Mouse (Mus musculus) testis, postnatal 14 days (tissue): ENCODE data around the gene Atp2a3.

Experiments
- DNase-seq: peaks from one replicate; pipeline ENCODE4 v3.0.0; 2021; ENCODE audit warnings: low spot score

Gene Atp2a3

DNA sequence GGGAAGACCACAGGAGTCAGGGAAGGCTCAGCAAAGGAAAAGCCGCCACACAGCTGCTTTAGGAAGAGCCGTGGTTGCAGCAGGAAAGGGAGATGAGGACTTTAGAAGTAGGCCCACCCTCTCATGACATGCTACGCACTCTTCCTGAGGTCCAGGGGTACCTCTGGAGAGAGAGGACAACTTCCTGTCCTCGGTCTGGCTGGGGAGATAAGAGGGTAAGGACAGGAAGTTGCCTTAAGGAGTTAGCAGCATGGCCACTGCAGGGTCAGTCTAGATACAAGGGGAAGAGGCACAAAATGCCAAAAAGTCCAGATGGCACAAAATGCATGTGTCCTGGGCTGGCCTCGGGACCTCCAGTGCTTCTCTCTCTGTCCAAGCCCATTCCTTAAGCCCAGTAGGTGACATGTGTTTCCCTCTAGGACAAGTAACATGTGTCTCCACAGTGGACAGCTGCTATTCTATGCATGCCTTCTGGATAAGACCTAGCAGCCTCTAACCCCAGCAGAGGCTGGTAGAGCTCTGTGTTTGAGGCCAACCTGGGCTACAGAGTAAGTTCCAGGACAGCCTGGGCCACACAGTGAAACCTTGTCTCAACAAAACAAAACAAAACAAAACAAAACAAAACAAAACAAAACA is 5.5 kb upstream of the Atp2a3 start:
- DNase-seq, result no peak

DNA sequence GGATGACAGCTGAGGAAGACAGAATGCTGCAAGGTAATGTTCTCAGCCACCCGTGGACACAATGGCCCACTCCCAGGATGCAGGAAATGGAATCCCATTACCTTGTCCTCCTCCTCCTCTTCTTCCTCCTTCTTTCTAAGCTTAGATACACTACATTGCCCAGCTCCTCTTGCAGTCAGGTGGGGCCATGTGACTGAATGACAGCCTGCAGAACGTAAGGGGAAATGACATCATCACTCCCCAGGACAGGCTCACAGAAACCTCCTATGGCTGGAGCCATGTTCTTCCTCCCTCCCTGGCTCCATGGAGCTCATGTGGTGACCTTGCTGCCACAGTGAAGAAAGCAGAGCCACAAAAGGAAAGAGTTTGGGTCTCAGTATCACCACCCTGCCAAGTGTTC is 3.7 kb upstream of the Atp2a3 start:
- DNase-seq, result no peak

DNA sequence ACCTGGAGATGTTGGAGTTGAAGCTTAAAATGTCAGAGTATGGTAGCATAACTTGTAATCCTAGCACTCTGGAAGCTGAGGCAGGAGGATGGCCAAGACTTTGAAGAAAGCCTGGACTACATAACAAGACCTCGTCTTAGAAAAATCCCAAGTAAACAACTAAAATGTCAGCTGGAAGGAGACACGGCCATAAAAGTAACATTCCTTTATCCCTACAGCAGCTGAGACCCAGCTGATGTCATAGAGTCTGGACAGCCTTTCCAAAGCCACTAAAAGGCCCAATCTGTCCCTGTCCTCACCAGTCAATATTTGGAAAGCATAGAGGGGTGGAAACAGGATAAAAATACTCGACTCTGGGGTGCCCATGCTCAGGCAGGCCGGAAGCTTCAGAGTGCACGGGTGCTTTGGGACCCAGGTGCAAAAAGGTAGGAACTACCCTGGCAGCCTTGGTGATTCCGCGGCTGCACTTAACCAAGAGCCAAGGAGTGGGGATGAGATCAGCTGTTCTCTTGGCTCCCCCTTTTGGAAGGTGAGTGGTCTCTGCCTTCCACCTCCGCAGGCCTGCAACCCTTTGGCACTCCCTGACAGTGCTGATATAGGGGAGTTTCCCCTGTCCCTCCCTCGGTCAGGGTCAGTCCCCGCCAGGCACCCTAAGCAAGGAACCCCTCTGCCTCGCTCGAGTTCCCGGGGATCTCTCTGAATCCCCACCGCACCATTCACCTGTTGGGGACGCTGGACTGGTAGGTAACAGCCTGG is 867 bp upstream of the Atp2a3 start:
- DNase-seq, result no peak

DNA sequence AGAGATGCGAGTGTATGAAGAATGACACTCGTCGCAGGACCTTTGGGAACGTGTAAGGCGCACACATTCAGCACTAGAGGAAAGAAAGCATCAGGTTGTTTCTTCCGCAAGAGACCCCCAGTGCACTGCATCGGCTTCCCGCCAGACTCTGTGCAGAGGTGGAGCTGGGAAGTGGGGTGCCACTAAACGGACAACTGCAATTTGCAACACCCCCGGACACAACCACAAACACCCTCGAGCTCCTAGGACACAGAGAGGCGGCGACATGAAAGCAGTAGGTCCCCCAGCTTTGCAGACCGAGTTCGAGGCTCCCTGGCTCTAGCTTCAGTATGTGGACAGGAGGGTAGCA is 272 bp upstream of the Atp2a3 start:
- no peak for DNase-seq

DNA sequence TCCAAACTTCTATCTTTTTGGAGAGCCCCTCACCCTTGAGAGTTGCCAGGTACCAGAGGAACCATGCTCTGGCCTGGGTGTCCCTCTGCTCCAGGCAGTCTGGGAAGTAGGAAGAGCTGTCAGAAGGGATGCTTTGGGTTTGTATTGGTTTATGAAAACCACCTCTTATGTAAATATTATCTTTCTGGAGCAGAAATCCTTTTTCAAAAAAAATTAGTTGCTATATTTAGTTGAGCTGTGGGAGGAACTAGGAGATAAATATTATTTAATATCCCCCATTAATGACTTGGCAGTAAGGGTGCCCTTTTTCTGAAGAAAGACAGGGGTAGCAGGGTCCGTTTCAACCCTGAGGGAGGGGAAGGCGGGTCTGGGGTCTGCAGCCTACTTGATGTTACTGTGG is 1.4 kb downstream of the Atp2a3 start:
- DNase-seq, result no peak

DNA sequence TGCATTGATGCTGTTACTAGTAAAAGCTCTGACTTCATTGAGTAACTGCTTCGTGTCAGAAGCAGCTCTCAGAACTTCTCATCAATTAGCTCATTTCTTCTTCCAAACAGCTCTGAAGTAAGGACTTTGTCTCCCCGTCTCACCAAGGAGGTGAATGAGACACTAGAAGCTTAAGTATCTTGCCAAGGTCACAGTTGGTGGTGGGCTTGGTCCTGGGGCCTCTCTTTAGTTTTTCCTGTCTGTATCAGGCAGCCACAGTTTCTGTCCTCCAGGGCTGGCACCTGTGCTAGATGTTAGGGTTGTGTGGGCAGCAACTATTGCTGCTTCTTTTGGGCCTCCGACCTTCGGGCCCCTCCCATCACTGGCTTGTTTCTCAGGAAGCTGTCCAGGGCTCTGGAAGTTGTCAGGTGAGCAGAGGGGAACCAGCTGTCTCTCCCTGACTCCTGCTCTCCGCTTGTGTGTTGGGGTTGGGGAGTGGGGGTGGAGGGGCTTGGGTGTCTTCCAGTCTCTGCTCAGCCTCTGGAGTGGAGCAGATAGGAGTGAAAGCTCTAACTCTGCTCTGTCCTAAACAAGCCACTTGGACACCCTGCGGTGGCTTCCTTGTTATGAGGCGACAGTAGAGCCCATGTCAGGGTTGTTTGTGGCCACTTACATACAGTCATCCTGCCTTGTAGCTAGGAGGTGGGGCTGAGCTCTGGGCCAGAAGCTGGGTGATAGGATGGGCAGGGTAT is 2.3 kb downstream of the Atp2a3 start:
- no peak for DNase-seq

DNA sequence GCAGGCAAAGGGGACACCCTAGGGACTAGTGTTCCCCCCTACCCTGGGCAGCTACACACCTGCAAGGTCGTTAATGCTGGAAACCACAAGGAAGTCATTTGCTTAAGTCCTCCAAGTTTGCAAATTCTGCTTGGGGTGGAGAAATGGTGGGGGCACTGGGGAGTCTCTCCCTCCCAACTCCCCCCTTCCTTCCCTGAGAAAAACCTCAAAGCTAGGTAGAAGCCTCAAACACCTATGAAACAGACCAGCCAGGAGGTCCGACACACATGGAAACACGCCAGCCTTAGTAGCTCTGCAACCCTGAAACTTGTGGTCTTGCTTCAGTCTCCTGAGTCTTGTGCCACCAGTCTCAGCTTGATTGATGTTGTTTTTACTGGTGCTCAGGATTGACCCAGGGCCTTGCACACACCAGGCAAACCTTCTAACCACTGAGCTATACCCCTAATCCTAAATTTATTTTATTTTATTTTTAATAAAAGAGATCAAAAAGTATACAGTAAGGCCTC is 2.9 kb downstream of the Atp2a3 start:
- no peak for DNase-seq

DNA sequence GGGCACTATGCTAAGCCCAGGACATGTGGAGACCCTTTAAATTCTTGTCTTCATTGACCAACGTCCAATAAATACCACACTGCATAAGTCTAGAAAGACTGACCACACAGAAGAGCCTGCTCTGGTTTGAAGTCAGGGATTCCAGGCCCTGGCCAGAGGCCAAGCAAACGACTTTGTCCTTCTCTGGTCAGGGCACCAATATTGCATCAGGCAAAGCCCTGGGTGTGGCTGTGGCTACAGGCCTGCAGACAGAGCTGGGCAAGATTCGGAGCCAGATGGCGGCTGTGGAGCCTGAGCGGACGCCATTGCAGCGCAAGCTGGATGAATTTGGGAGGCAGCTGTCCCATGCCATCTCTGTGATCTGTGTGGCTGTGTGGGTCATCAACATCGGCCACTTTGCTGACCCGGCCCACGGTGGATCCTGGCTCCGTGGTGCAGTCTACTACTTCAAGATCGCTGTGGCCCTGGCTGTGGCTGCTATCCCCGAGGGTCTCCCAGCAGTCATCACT is 14.1 kb downstream of the Atp2a3 start:
- DNase-seq, result no peak

DNA sequence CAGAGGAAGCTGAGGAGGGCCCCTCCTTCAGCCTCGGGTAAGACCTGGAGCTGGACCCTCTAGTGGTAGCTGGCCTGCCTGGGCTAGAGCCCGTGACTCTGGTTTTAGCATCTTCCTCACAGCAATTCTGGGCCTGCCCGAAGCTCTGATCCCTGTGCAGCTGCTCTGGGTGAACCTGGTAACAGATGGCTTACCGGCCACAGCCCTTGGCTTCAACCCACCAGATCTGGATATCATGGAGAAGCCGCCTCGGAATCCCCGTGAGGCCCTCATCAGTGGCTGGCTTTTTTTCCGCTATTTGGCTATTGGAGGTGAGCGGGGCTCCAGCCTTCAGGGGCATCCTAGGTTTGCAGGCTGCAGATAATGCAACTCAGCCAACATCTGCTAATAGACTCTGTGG is 21.5 kb downstream of the Atp2a3 start:
- DNase-seq, result no peak

DNA sequence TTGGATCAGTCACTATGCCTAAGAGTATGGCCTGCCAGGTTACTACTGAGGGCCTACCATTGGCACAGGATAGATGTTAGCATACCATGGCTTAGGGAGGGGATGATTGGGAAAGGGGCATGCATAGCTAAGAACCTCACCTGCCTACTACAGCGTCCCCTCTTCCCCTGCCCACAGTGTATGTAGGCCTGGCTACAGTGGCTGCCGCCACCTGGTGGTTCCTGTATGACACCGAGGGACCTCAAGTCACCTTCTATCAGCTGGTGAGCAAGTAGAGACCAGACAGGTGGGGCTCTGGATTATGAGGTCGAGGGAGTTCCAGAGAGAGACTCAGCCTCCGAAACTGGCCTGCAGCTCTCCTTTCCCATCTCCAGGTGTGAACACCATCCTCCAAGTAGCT is 22.3 kb downstream of the Atp2a3 start:
- no peak for DNase-seq

DNA sequence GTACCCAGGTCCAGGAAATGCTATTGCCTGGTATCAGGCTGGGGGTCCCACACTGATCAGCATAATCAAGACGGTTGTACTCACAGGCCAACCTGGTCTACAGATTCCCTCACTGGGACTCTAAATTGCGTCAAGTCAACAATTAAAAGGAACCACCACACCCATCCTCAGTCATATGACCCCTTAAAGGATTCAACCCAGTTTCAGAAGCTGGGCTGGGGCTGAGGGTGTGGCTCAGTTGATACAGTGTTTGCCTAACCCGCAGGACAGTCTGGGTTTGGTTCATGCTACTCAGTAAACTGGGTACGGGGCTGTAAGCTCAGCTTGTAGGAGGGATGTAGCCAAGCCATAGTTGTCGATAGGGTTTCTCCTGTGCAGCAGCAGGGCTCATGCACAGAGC is 25.8 kb downstream of the Atp2a3 start:
- no peak for DNase-seq

DNA sequence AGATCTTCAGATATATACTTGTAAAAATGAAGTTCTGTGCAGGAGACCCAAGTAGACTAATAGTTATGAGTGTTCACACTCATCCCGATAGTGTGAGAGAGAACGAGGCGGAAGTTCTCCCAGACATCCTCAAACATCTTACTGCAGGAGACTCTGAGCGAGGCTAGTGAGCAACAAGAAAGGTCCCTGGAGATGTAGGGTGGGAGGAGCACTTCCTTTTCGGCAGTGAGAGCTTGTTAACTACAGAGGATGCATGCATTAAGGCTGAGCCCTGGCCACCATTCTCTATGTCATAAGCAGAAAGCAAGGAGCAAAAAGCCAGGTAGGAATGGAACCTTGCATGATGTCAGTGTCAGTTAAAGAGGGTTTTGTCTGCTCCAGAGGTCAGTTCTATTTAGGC is 26.3 kb downstream of the Atp2a3 start:
- DNase-seq, result no peak

DNA sequence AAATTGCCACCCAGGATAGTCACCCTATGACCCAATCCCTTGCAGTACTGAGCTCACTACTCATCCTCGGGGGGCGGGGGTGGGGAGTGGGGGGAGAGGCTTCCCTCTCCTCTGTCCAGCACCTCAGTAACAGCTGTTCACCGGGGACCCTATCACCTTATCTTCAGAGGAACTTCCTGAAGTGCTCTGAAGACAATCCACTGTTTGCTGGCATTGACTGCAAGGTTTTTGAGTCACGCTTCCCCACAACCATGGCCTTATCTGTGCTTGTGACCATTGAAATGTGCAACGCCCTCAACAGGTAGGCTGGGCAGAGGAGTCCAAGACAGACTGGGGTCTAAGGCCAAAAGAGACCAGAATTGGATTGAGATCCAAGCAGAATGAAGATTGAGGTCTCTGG is 26.8 kb downstream of the Atp2a3 start:
- DNase-seq, result no peak

DNA sequence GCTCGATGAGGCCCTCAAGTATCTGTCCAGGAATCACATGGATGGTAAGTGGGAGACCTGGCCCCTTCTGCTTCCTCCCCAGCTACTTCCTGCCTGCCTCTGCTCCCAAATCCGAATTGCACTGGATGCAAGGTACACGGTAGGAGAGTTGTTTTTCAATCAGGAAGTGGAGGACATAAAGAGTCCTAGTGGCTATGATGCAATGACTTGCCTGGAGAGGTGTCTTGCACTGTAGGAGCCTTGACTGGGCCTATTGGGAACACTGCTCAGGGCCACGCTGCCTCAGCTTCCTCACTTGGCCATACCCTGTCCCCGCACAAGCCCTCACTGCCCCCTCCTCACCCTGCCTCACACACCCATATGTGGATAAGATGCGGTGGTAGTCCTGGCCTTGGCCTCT is 28.1 kb downstream of the Atp2a3 start:
- DNase-seq, result no peak

DNA sequence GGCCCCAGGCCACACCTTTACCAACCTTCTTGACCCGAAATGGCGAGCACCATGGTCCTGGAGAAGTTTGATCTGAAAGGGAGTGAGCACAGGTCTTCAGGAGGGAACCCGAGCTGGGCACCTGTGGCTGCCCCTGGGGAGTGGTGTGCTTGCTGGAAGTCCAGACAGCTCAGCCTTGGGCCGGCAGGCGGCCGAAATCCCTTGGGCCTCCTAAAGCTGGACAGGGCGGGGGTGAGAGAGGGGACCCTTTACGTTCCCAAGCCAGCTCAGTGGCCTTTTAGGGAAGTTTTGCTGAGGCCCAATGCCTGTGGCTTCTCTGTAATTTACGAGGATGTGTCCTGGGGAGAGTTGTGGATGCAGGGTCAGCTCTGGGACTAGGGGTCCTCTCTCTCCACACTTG is 29.7 kb downstream of the Atp2a3 start:
- no peak for DNase-seq

DNA sequence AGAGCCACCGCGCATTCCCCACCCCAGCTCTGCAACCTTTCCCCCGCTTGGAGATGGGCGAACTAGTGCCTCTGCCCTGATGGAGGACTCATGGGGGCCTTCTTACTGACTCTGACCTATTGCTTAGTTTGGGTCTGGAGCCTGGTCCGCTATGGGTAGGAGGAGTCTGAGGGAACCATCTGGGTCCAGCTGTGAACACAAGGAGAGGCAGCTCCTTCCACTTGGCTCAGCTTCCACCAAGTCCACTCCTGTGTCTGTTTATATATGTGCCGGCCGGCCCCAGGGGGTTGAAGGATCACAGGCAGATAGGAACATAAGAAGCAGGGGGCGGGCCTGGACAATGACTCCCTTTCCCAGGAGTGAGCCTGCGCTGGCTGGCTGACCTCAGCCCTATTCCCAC is 31.0 kb downstream of the Atp2a3 start:
- DNase-seq, result no peak

DNA sequence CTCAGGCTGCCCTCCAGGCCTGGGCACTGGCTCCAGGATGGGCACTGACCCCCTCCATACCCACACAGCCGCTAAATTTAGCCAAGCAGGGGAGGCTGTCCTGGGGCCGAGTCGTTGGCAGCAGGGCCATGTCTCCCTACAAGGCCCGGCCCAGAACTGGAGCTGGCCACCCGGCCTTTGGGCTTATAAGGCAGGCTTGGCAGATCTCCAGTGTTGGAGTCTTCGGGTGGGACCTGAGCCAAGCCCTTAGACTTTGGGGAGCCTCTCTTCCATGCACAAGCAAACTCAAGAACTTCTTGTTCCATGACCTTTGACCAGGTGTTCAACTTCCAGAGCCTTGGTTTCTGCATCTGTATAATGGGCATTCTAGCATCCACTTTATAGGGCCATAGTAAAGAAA is 35.4 kb downstream of the Atp2a3 start:
- no peak for DNase-seq

DNA sequence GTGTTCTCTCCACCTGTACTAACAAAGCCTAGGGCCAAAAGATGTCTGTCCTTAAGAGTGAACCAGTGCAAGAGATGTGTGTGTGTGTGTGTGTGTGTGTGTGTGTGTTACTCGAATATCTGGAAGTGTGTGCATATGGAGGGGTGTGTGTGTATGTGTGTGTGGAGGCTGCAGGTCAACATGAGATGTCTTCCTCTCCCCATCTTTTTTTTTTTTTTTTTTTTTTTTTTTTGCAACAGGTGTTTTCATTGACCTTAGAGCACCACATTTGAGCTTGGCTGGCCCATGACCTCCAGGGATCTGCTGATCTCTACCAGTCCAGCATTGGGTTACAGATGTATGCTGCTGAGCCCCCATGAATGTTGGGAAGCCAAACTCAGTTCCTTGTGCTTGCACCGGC is 35.8 kb downstream of the Atp2a3 start:
- no peak for DNase-seq

DNA sequence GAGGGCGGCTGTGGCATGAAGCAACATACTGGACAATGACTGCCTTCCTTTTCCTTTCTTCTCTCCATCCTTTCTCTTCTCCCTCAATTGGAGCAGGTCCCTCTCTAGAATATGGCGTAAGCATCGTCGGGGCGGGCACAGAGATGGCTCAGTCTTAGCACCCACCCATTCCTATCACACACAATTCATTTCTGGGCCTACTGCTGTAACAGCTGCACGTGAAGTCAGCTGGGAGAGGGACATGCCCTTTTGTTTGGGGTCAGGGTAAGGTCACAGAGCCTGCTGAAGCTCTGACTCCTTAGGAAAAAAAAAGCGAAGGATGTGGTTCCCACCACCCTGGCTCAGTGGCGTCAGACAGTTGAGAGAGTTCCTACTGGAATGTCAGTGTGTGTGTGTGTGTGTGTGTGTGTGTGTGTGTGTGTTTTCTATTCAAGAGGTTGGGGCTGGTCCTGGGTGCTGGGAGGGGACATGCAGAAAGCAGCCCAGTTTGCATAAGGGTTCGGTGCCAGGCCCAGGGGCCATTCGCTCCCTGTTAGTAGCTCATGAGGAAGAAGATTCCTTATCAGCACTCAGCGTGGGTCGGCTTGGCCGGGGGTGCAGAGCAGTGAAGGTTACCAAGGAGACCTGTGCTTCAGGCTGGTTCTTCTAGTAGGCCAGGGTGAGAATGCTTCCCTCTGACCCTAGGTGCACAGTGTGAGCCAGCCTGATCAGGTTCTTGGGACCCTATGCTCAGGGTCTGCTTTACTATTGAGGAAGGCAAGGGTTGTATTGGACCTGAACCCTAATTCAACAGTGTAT is 36.8 kb downstream of the Atp2a3 start:
- DNase-seq, result no peak

DNA sequence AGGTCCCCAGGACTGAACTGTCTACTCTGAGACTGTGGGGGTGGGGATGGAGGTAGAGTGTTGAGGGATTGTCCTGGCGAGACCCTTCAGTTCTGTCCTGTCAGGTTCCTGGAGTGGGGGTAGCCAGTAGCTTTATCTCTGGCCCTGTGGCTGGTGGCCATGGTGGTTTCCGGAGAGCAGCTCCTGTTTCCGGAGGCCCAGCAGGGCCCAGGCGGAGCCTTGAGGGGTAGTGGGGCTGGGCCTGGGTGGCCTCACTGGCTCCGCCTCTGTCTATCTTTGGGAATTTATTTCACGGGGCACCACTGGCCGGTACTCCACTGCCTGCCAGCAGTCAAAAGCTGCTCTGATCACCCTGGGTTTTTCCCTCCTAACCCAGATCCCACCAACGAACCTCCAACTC is 37.8 kb downstream of the Atp2a3 start, which contains the start of gene P2rx1:
Gene P2rx1 (plus strand): TSS at position 333 of the 400 bp plus-strand sequence.
- DNase-seq, result no peak

DNA sequence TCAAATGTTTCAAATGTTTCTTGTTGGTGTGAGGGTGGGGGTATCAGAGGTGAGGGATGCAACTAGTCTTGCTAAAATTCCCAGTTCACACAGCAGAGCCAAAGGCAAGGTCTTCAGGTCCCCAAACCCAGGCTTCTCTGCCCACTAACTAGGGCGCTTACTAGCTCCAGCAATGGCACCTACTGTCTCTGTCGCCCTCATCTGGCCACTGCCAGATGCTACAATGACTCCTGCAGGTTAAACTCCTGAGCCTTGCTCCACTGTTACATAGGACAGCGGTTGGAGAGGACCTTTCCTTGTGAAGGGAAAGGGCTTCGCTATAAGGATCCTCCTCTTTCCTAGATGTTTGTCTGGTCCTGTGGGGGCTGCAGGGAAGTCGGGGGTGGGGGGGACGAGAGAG is 40.1 kb downstream of the Atp2a3 start:
- no peak for DNase-seq

DNA sequence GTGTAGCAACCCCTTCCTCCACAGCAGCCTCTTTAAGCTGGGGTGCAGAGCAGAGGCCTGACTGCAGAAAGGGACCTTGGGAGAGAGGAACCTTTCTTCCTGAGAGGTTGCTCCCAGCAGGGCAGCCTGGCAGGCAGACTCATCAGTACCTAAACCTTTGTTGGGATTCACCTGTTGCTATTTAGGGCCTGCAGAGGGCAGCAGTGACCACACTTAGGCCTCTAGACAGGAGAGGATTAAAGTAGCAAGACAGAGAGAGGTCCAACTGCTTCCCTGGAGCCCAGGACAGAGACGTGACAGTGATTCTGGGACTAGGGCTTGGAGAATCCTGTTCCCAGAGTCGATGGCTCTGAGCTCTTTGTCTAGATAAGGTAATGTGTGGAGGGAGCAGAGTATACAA is 45.4 kb downstream of the Atp2a3 start:
- DNase-seq, result no peak
